Mouse (Mus musculus) heart, postnatal 36 days (tissue): ENCODE results near the gene Gm20917. TPM values are rescaled to one million over a fixed set of nuclear protein-coding genes. Genes with fewer than 3 reads are reported as not detected.
"Not testable (repeated sequence)": the region's sequence is repeated elsewhere in the genome, so short reads cannot be mapped to it uniquely, and the experiment has no call there.

Source experiments
- DNase-seq, 2 experiments: peaks; one replicate each; pipeline ENCODE4 v3.0.0; 2021 to 2022
- intact Hi-C: fragments of 180-260 bp; cut with DNase I; formaldehyde crosslinking; loops from one replicate; pipeline ENCODE4 v1.15.1; 2025
- total RNA-seq, 2 experiments: library from RNA; stranded (reverse); gene quantifications; 2 replicates each; pipeline ENCODE4 v1.2.3; 2021

Gm20917 gene
- not detected for total RNA-seq

DNA sequence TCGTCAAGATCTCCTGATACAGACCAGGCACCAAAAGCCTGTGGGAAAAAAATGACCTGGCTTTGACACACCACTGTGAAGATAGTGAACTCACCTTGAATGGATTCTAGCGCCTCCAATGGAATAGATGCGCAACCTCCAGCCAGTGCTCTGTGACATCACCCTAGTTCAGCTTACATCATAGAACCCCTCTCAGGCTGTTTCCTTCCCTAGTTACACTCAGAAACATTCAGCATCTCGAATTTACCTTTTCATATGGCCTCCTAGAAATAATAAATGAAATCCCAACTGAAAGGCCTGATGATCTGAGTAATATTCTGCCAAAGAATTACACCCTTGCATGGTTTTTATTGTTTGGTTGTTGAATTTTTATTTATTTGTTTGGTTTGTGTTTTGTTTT, at the start of gene Gm20917:
Gm20917 (minus strand) TSS at position 101 of the 400 bp plus-strand sequence.
- intact Hi-C loops, DNase-seq: not testable (repeated sequence)

Other genes with a start within 250 kb of the Gm20917 start
- gene Gm20916, start 168.4 kb upstream of the Gm20917 start, total RNA-seq: not detected